Mouse (Mus musculus): Measurements from ENCODE around the gene Pard6b. TPM values are rescaled to one million over a fixed set of nuclear protein-coding genes. Genes with fewer than 3 reads are reported as not detected.

Gene Pard6b
- total and polyA plus RNA-seq, 3 experiments: 1.2 to 2.8 (median 1.3) TPM

- TF ChIP-seq NRF1 (IDR thresholded peaks at IDR 0.05; ENCODE audit: low read depth, low read length) (no peak), MXI1 (IDR thresholded peaks at IDR 0.05; ENCODE audit: low read depth, low read length) (no peak), USF1 (IDR thresholded peaks at IDR 0.05; ENCODE audit: low read depth, low read length) (no peak), RCOR1 (conservative IDR thresholded peaks at IDR 0.05; ENCODE audit: low read depth, low read length) (no peak), RAD21 (IDR thresholded peaks at IDR 0.05; ENCODE audit: low read depth, low read length) (peak; percentile 76), SMC3 (IDR thresholded peaks at IDR 0.05; ENCODE audit: low read depth, low read length) (peak; percentile 74), CTCF (conservative IDR thresholded peaks at IDR 0.05 in 1 of 2, IDR thresholded peaks at IDR 0.05 in 1 of 2; ENCODE audit: low read depth in 2 of 2, low read length in 2 of 2) (peak; percentile 62 to 86)
- peak; percentile 55 for DNase-seq (ENCODE audit: extremely low read depth)
- H3K27me3 ChIP-seq (replicated peaks): no peaks in the 10 kb centered on the region
- H3K4me2 ChIP-seq (ENCODE audit: insufficient read depth, low read depth, poor library complexity, severe bottlenecking): no peak overlapping the region
- H3K36me3 ChIP-seq (replicated peaks in 1 of 2; ENCODE audit: control insufficient read depth in 1 of 2, insufficient read depth in 1 of 2, low read length in 1 of 2): peaks cover 5 to 16% of the 10 kb centered on the region in 2 experiments
- in situ Hi-C loops (cut with MboI; ENCODE audit: low pct_ligation_motif_present, low pct_unique_long_range_greater_than_20kb, low sequenced_read_pairs): no loop called here
- dilution Hi-C loops (cut with MboI; ENCODE audit: extremely low pct_ligation_motif_present, extremely low pct_unique_long_range_greater_than_20kb, low sequenced_read_pairs): no loop called here
- H3K4me1 ChIP-seq (ENCODE audit: control insufficient read depth in 1 of 2, insufficient read depth in 2 of 2): peaks cover 9 to 10% of the 10 kb centered on the region in 2 experiments; a peak in 2 of 4 replicates
- H3K9ac ChIP-seq (ENCODE audit: insufficient read depth, low read depth): no peak overlapping the region
- no peak overlapping the region for H3K4me3 ChIP-seq (replicated peaks in 1 of 3; ENCODE audit: low read depth in 2 of 3, low read length in 2 of 3, poor library complexity in 1 of 3)
- H3K79me2 ChIP-seq (replicated peaks; ENCODE audit: control insufficient read depth, extremely low read depth, insufficient read depth, poor library complexity, severe bottlenecking): no peaks in the 10 kb centered on the region
- no peak overlapping the region for H3K27ac ChIP-seq (ENCODE audit: insufficient read depth, low read depth)
- no peaks in the 10 kb centered on the region for H3K9me3 ChIP-seq (replicated peaks; ENCODE audit: low read length)
These were observed 17.2 kb downstream of the Pard6b start for GRCm38 (mm10) chr2:168098040-168098439.

GRCm38 (mm10) chr2:168100008-168100407 is 19.2 kb downstream of the Pard6b start:
- no peaks in the 10 kb centered on the region for H3K27me3 ChIP-seq (replicated peaks)
- H3K4me1 ChIP-seq (ENCODE audit: control insufficient read depth in 1 of 2, insufficient read depth in 2 of 2): peaks cover 6 to 8% of the 10 kb centered on the region in 2 experiments; a peak in 2 of 4 replicates
- H3K36me3 ChIP-seq (replicated peaks in 1 of 2; ENCODE audit: control insufficient read depth in 1 of 2, insufficient read depth in 1 of 2, low read length in 1 of 2): peaks cover 5 to 16% of the 10 kb centered on the region in 2 experiments
- H3K79me2 ChIP-seq (replicated peaks; ENCODE audit: control insufficient read depth, extremely low read depth, insufficient read depth, poor library complexity, severe bottlenecking): no peaks in the 10 kb centered on the region
- no peak overlapping the region for H3K4me2 ChIP-seq (ENCODE audit: insufficient read depth, low read depth, poor library complexity, severe bottlenecking)
- TF ChIP-seq TBP (conservative IDR thresholded peaks at IDR 0.05; ENCODE audit: low read depth, low read length): no peak
- TF ChIP-seq USF2 (conservative IDR thresholded peaks at IDR 0.05; ENCODE audit: low read depth, low read length): no peak
- no peak for TF ChIP-seq MXI1 (IDR thresholded peaks at IDR 0.05; ENCODE audit: low read depth, low read length)
- TF ChIP-seq SMC3 (IDR thresholded peaks at IDR 0.05; ENCODE audit: low read depth, low read length): no peak
- TF ChIP-seq USF1 (IDR thresholded peaks at IDR 0.05; ENCODE audit: low read depth, low read length): no peak
- no peak for TF ChIP-seq BHLHE40 (IDR thresholded peaks at IDR 0.05; ENCODE audit: low read depth, low read length)
- no peak for TF ChIP-seq CTCF (conservative IDR thresholded peaks at IDR 0.05 in 1 of 2, IDR thresholded peaks at IDR 0.05 in 1 of 2; ENCODE audit: low read depth in 2 of 2, low read length in 2 of 2)
- TF ChIP-seq SIN3A (IDR thresholded peaks at IDR 0.05; ENCODE audit: low read length): no peak
- TF ChIP-seq UBTF (IDR thresholded peaks at IDR 0.05; ENCODE audit: low read depth, low read length): no peak
- TF ChIP-seq NRF1 (IDR thresholded peaks at IDR 0.05; ENCODE audit: low read depth, low read length): no peak
- TF ChIP-seq KAT2A (IDR thresholded peaks at IDR 0.05; ENCODE audit: insufficient replicate concordance, low read length): no peak
- dilution Hi-C loops (cut with MboI; ENCODE audit: extremely low pct_ligation_motif_present, extremely low pct_unique_long_range_greater_than_20kb, low sequenced_read_pairs): no loop called here
- no peak overlapping the region for H3K27ac ChIP-seq (ENCODE audit: insufficient read depth, low read depth)
- no peak overlapping the region for H3K9ac ChIP-seq (ENCODE audit: insufficient read depth, low read depth)
- in situ Hi-C loops (cut with MboI; ENCODE audit: low pct_ligation_motif_present, low pct_unique_long_range_greater_than_20kb, low sequenced_read_pairs): no loop called here
- no peaks in the 10 kb centered on the region for H3K9me3 ChIP-seq (replicated peaks; ENCODE audit: low read length)
- H3K4me3 ChIP-seq (replicated peaks in 1 of 3; ENCODE audit: low read depth in 2 of 3, low read length in 2 of 3, poor library complexity in 1 of 3): no peak overlapping the region
- DNase-seq (ENCODE audit: extremely low read depth): no peak

- no peak for DNase-seq (ENCODE audit: extremely low read depth)
- Histone ChIP-seq H3K9me3 (replicated peaks; ENCODE audit: low read length) (no peaks in the 10 kb centered on the region), H3K9ac (ENCODE audit: insufficient read depth, low read depth) (no peak overlapping the region), H3K4me2 (ENCODE audit: insufficient read depth, low read depth, poor library complexity, severe bottlenecking) (no peak overlapping the region), H3K27ac (ENCODE audit: insufficient read depth, low read depth) (no peak overlapping the region), H3K79me2 (replicated peaks; ENCODE audit: control insufficient read depth, extremely low read depth, insufficient read depth, poor library complexity, severe bottlenecking) (no peaks in the 10 kb centered on the region), H3K36me3 (replicated peaks in 1 of 2; ENCODE audit: control insufficient read depth in 1 of 2, insufficient read depth in 1 of 2, low read length in 1 of 2) (peaks cover 5 to 16% of the 10 kb centered on the region in 2 experiments), H3K27me3 (replicated peaks) (no peaks in the 10 kb centered on the region), H3K4me3 (replicated peaks in 1 of 3; ENCODE audit: low read depth in 2 of 3, low read length in 2 of 3, poor library complexity in 1 of 3) (no peak overlapping the region), H3K4me1 (ENCODE audit: control insufficient read depth in 1 of 2, insufficient read depth in 2 of 2) (no peaks in the 10 kb centered on the region)
- in situ Hi-C loops (cut with MboI; ENCODE audit: low pct_ligation_motif_present, low pct_unique_long_range_greater_than_20kb, low sequenced_read_pairs): no loop called here
- dilution Hi-C loops (cut with MboI; ENCODE audit: extremely low pct_ligation_motif_present, extremely low pct_unique_long_range_greater_than_20kb, low sequenced_read_pairs): no loop called here
- TF ChIP-seq NELFE (IDR thresholded peaks at IDR 0.05; ENCODE audit: low read depth, low read length) (no peak), HCFC1 (IDR thresholded peaks at IDR 0.05; ENCODE audit: low read depth, low read length) (no peak), POLR2A (IDR thresholded peaks at IDR 0.05; ENCODE audit: low read depth, low read length) (no peak)
These were observed 21.0 kb downstream of the Pard6b start for GRCm38 (mm10) chr2:168101805-168102204.

All from CH12.LX (cell line).